Mouse (Mus musculus) effector memory CD4-positive, alpha-beta T cell, adult 5 months (primary cell): ENCODE measurements around the gene Smg6. TPM values are rescaled to one million over a fixed set of nuclear protein-coding genes. Genes with fewer than 3 reads are reported as not detected.

ENCODE experiments used
- polyA plus RNA-seq: library from polyadenylated mRNA; unstranded; fragments of 100-300 nt; shearing (Covaris generic); gene quantifications from one replicate; pipeline ENCODE4 v1.2.1, GENCODE M21; 2017

Smg6 gene
- polyA plus RNA-seq, result 28.6 TPM

DNA sequence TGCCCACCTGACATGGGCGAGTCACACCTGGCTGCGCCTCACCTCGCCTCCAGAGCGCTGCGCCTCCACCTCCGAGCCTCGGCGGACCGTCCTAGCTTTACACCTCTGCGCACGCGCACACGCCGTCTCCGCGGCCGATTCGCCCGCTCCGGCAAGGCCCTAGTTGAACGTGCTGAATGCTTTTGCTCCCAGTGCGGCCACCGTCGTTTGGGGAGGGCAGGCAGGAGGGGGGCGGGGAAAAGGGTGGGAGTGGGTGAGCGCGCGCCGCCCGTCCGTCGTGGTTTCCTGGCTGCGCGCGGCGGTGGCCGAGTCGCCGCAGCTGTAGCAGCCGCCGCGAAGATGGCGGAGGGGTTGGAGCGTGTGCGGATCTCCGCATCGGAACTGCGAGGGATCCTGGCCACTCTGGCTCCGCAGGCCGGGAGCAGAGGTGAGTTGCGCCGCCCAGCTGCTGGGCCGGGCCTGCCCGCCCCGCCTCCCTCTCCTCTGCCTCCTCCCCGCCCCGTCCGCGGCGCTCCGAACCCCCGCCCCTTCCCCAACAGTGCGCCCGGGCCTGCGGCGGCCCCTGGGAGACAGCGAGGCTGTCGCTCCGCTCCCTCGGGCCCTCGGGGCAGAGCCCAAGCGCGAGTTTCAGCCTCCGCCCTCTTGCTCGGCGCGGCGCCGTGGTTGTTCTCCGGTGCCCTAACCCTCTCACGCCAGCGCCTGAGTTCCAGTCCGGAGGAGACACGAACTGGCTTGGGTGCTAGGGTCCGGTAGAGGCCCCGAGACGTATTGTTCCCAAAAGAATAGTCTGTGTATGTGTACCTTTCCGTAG, at the start of gene Smg6, which contains the start of gene Srr:
Gene Smg6, plus strand, starts transcription at position 247 of the 811 bp plus-strand sequence.
Gene Srr, minus strand, starts transcription at position 372 of the 811 bp plus-strand sequence.

DNA sequence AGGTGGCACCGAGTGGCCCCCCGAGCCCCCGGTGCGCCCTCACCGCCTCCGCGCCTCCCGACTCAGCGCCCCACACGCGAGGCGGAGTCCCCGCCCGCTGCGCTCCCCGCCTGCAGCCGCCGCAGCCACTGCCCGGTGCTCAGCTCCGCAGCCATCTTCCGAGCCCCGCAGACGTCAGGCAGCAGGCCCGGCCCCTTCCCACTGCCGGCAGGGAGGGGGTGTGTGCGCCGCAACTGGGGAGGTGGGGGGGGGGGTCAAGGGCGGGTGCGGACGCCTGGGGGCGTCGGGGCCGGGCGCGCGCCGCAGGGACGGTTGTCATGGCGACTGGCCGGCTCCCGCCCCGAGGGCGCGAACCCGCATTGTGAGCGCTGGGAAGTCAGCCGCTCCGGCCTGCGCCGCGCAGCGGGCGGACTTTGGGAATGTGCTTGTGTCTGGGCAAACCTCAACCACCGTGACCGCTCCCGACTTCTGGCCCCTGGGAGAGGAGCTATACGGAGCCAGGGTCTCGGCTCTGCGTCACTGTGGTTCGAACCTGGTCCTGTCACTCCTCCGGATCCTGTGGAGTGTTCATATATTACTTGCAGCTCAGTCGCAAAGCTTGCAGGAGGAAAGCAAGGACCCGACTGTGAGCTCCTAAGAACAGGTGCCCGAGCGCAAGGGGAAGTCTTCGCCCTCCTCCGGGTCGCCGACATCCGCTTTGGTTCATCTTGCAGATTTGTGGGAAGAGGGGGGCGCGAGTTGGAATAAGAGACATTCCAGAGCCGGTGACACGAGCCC, 28.5 kb upstream of the Smg6 start, which contains the start of gene Sgsm2:
Gene Sgsm2, minus strand, starts transcription at position 160 of the 777 bp plus-strand sequence.

DNA sequence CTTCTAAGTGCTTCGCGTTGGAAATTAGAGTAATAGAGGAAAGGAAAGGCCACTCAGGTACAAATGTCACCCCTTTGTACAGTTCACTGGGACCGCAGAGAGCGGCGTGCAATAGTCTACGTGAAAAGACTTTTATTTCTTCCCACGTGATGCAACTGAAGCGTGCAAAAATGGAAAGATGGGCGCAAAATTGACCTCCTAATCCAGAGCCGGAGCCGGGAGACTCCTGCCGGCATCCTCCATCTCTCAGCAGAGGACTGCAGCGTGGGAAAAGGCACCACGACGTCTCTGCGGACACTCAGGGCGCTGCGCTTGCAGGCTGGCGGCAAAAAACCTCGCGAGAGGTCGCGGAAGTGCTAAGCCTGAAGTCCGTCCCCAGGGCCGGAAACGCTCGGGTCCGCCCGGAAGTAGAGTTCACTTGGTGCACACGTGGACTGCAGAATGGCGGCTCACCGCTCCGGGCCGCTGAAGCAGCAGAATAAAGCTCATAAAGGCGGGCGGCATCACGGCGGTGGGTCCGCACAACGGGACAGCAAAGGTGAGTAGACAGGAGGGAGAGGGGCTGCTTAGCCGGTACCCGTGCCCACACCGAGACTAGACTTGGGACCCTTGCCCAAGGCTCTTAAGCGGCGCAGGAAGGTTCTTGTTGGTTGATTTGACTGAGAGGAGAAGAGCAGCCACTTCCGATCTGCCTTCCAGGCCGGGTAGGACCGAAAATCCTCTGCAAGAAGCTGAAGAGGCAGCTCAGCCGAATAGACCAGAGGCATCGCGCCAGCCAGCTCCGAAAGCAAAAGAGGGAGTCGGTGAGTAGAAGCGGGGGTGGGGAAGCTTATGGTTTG, 27.7 kb upstream of the Smg6 start, which contains the start of gene Tsr1:
Gene Tsr1, plus strand, starts transcription at position 394 of the 839 bp plus-strand sequence.

DNA sequence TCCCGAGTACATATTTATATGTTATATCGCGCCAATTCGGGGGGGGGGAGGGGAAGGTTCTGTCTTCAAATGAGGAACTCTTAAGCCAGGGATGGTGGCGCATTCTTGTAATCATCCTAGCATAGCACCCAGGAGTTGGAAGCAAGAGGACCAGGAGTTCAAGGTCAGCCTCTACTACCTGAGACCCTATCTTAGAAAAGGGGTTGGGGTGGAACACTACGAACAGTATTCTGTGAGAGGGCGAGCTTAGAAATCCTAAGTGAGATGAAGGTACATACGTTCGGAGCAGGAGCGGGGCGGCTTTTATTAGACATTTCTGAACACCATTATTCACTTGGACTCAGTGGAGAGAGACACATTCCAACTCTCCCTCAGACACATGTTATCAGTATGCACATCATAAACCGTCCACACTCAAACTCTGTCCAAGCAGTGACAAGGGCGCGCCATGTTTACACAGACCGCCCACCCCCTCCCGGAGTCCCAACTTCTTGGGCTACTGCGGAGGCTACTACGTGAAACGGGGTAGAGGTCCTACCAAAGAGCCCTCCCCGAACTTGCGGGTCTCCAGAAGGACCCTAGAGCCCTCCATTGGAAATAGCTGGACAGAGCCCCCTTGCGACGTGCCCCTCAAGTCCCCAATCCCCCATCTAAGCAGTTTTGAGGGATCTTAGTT, 243.9 kb downstream of the Smg6 start, which contains the start of gene Hic1:
Gene Hic1, minus strand, starts transcription at position 115 of the 676 bp plus-strand sequence.

DNA sequence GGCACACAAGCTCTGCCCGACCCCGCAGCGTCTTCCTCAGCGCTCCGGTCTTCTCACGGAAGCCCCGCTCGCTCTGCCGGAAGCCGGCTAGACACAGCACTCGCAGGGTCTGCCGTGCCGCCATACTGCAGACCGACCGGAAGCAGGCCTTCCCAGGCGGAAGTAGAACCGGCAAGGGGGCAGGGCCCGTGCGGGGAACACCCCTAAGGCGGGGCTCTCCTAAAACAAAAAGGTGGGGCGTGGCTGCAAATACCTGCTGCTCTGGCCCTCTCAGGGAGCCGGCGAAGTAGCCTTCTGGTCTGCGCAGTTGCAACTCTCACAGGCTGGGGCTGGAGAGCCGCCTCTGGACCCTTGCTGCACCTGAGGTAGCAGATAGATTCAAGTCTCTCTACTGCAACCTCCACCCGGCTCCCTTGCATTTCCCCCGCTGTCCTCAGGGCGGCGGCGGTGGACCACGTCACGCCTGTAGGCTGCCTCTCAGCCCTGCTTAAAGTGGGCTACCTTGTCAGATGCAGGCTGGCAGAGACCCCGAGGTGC, 253.1 kb downstream of the Smg6 start, which contains the start of gene Ovca2:
Gene Ovca2, minus strand, starts transcription at position 164 of the 537 bp plus-strand sequence.

DNA sequence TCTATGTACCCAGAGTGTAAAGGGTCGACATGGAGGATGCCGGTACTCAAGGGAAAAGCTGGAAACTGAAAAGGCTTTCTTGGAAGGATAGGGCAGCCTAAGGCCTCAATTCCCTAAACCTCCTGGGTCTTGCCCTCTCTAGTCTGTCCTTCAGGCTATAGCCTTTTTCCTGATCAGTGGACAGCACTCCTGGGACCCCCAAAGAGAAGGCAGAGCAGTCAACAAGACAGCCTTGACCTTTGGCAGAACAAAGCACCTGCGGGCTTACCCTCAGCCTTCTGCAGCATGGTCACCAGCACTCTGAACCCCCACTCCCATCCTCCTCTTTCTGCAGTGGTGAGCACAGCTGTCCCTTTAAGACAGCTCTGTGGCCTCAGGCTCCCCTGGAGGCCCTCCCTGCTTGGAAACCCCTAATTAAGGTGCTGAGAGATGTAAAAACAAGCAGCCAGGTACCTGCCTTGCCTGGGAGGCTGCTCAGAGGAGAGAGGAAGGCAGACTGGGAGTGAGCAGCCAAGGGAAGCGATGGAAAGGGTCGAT, 265.4 kb downstream of the Smg6 start, which contains the start of gene Dph1:
Gene Dph1, minus strand, starts transcription at position 337 of the 537 bp plus-strand sequence.

DNA sequence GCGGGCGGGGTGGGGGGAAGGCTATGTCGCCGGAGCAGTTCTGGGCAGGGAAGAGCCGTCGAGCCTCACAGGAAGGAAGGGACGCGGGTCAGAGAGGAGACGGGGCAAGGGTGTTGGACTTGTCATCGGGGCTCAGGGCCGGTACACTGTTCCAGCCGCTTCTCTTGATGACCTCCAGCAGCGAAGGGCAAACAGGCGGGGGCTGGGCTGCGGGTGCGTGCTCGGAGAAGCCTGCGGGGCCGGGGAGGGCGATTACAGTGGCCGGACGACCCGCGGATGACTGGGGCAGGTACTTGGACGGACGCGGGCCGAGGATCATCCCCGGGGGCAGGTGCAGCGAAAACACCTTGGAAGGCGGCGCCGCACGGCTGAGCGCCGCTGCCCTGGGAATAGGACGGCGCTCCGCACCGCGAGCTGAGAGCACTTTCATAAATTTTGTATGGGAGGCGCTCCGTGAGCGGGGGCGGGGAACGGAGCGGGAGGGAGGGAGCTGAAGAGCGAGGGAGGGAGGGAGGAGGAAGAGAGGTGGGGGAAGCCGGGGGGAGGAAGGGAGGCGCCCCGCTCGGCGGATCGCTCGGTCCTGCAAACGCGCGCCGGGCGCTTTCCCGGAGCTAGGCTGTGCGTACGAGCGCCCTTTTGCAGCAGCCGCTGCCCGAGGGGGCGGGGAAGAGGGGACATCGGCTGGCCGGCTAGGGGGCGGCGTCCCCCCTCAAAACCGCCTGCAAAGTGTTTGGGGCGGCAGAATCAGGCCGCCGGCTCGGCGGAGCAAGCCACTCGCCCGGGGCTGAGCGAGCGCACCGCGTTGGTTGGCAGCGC, 267.8 kb downstream of the Smg6 start, which contains the start of gene Rtn4rl1:
Gene Rtn4rl1, plus strand, starts transcription at position 528 of the 816 bp plus-strand sequence.

Other genes with a start within 250 kb of the Smg6 start
- gene Pafah1b1, start 201.2 kb upstream of the Smg6 start, polyA plus RNA-seq, result 103 TPM
- 31.3 TPM for gene Mettl16, start 155.0 kb upstream of the Smg6 start, polyA plus RNA-seq
- gene Mnt, start 94.9 kb upstream of the Smg6 start, polyA plus RNA-seq, result 18.8 TPM
- 3.6 TPM for gene Sgsm2, start 28.8 kb upstream of the Smg6 start, polyA plus RNA-seq
- gene Tsr1, start 27.8 kb upstream of the Smg6 start, polyA plus RNA-seq, result 40.9 TPM
- 3.6 TPM for gene Srr, start 125 bp downstream of the Smg6 start, polyA plus RNA-seq
- 14.4 TPM for gene Hic1, start 243.7 kb downstream of the Smg6 start, polyA plus RNA-seq